Mouse (Mus musculus) megakaryocyte-erythroid progenitor cell, adult 5-6 weeks (primary cell): ENCODE results near the gene Otof. TPM values are rescaled to one million over a fixed set of nuclear protein-coding genes. Genes with fewer than 3 reads are reported as not detected.

Experiments
- ATAC-seq: replicated peaks from 2 replicates; pipeline ENCODE4 v1.8.0; 2016; ENCODE audit warnings: mild to moderate bottlenecking, inconsistent platforms; ENCODE audit not compliant: severe bottlenecking, poor library complexity, low FRiP score, low TSS enrichment
- total RNA-seq, 2 experiments: library from RNA; stranded (forward) in 1 of 2; stranded (reverse) in 1 of 2; fragments of 200-1000, 215-1000 nt in 1 of 2; fragments of >200 nt in 1 of 2; fragmentation: Nextera tagmentation in 1 of 2; gene quantifications; 2 replicates each; pipeline ENCODE4 v1.2.3; 2014 to 2017

Gene Otof
- total RNA-seq (2014; fragmentation: Nextera tagmentation) (0.24 TPM in 1 of 2 replicates, not detected in the other), total RNA-seq (2017) (0.15 TPM in 1 of 2 replicates, not detected in the other)

DNA sequence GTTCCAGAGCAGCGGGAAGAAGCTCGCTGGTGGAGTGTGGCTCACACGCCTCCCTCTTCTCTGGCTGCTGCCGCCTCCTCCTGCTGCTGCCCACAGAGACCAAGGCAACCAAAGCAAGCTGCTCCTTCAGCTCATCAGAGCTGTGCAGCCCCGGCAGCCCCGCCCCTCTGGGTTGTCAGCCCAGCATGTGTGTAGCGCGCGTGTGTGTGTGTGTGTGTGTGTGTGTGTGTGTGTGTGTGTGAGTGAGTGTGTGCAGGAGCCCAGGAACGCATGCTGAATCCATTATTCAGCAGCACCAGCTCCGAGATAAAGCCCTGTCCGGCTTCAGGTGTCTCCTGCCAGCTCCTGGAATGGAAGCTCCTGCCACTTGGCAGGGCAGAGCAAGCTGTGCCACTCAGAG lies at the start of gene Otof:
Gene Otof (minus strand): TSS at position 112 of the 400 bp plus-strand sequence.
- ATAC-seq = no peak

DNA sequence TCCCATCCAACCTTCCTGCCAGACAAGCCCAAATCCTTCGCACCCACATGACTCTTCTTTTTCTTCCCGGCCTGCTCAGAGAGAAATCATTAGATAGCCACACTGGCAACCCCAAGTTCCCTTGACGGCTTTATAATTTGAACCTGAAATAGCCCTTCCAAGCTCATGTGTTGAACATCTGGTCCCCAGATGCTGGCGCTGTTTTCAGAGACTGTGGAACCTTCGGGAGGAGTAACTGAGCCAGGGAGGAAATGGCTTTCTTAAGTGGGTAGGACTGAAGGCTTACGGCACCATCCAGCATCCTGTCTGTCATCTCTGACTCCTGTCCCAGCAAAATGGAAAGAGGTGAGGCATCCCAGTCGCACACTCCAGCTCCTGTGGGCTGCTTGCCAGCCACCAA lies 35.6 kb upstream of the Otof start:
- ATAC-seq = no peak

DNA sequence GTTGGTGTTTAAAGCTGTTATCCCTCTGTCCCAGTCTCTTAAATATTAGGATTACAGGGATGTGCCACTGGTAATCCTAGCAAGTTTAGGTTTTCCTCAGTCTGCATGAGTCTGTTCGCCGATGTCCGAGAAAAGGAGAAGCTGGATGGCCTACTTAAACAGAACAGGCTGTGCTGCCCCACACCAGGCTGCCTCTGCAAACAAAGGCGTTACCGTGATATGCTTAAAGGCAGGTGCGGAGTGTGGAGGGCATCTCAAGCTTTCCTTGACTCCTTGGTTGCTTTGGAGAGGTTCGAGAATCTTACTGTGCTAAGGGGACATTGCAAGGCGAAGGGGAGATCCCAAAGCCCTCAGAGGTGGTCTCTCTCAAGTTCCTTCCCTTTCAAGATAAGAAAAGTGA lies 35.1 kb upstream of the Otof start:
- ATAC-seq = no peak

DNA sequence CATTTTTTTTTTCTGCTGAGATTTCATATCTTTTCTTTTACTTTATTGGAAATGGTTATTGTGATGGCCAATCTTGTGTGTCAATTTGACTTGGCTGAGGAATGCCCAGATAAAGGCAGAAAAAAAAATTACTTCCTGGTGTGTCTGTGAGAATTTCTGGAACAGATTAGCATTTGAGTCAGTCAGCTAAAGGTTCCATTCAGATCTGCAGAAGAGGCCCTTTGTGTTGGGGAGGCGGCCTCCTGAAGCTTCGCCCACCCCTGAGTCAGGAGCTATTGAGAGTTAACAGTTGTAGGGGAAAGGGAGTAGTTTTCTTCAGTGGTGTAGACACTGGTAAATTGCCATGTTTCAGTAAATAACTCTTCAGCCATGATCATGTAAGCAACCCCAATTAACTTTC lies 33.6 kb upstream of the Otof start:
- no peak for ATAC-seq

DNA sequence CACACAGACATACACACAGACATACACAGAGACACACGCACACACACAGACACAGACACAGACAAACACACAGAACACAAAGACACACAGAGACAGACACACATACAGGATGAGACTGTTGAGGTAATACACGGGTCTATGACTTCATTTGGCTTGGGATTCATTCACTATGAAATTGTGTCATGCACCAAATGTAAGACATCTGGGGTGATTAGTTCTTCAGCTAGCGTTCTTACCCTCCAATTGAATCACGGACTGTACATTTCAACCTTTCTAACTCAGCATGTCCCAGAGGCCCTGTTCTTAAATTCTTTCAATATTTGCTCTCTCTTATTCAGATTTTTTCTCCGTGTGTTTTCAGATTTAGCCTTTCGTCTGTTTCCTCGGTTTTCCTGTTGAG lies 32.9 kb upstream of the Otof start:
- no peak for ATAC-seq

DNA sequence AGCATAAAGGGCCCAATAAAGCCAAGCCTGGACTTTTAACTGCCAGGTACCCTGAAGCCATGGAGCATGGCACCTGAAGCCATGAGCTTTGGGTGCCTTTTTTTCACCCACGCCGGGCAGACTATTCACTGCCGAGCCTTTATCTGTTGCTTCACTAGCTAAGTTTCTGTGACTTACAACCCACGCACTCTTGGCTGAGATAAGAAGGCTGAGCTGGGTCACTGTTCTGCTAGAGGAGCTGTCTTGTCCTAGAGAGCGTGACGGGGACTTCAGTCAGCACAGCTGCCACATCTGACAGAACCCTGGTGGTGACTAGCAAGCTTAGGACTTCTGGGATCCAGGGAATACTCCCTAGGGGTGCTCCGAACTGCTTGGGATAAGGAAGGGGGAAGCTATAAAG lies 32.0 kb upstream of the Otof start:
- 0 out of 2 replicates have a peak, but pooled peaks have one; percentile 37 for ATAC-seq

DNA sequence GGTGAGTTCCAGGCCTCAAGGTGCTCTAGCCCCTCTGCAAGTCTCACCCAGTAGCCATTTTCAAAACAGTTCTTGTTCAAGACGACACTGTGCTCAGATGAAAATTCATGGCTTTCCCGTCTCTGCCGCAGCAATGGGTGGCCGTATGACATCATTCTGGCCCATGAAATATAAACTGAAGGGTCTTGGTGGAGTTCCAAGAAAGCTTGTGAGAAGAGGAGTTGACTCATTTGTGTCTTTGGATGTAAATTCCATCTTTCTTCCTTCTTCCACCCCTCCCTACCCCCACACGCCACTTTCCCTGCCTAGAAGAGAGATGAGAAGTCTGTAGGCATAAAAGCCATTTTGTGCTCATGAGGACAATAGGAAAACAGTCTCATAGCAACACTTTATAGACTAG lies 29.1 kb upstream of the Otof start:
- no peak for ATAC-seq

DNA sequence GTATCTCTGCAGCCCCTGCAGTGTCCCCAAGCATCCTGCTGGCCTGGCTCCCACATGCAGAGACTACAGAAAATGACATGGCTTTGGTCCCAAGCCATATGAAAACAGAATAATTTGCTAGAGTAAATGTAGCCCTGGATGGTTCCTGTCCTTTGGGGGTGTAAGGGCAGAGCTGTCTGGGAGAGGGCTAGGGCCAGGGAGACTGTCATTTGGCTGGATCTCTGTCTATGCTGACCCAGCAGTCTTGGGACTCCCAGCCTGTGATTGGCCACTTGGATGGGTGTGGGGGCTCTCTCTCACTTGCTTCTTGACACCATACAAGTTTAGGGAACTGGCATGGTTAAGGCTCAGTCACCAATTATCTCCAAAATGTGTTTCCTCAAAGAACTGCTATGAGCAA lies 28.5 kb upstream of the Otof start:
- ATAC-seq = no peak

DNA sequence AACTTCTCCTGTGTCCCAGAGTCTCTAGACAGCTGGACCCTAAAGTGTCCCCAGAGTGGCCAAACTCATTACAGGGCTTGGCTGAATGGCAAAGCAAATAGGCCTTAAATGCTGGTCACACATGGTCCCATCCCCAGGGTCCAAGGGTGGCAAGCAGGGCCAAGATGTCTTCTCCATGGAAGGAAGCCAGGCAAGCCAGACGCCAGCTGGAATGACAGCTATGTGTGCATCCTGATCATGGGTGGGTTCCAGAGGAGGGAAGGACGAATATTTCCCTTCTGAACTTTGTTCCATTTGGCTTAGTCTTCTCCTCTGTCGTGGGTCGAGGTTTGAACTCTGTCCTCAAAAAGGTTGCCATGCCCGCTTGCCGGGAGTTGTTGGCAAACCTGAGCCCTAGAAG lies 23.4 kb upstream of the Otof start:
- no peak for ATAC-seq

DNA sequence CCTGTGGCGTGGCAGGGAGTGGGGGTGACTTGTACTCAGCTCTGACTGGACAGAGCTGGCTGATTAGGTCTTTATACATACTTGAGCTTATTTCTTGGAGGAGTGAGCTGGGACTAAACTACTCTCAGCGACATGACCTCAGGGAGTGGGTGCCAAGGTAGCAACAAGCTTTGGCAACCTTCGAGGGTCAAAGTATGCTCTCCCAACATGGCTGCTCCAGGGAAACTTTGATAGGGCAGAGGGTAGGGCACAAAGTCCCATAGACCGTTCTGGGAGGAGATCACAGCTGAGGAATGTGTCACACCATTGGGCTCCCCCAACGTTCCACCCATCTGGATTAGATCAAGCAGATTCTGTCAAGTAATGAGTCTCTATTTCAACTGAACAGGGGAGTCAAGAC lies 22.9 kb upstream of the Otof start:
- ATAC-seq = no peak

DNA sequence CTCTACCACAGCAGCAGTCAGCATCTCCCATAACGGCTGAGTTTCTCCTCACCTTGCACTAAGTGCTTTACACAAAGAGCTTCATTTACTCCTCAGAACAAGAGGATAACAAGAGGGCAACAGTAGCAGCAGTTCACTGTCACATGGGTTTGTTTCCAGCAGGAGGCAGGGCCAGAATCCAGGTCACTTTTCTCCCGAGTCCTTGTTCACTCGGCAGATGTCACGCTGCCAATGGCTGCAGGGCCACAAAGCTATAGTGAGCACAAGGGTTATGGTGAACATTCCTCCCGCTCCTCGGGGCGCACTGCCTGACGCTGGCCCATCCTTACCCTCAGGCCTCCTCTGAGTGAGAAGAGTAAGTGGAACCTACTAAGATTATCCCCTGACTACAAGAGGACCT lies 21.8 kb upstream of the Otof start:
- no peak for ATAC-seq

DNA sequence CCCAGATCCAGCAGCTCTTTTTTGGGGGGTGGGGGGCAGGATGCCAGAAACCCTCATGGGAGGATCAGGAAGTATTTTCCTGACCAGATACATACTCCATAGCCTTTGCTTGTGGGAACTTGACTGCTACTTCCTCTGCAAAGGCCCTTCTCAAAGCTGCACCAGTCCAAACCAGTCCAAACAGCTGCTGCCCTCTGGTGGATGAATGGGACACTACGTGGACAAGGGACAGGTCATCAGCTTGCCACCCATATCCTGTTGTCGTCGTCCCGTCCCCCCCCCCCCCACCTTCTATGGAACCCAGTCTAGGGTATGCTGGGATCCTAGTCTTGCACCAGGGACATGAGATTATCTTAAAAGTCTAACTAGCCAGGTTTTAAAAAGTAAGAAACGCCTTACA lies 20.6 kb upstream of the Otof start:
- peak; percentile 79 for ATAC-seq

DNA sequence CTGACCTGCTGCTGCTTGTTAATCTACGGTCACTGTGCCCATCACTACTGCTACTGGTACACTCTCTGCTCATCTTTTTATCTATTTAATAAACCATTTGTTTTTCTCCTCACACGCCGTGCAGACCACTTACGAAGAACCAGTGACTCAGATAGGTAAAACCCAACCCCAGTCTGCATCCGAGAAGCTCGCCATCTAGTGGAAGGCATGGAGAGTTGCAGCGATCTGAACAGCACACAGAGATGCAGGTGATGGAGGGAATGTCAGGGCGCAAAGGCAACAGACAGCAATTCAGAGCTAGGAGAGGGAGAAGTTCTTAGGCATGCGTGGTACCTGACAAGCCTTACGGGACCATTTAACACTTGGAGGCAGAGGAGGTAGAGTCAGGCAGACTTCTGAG lies 14.8 kb upstream of the Otof start:
- peak; percentile 66; the same call in 1 of the 2 replicates for ATAC-seq

DNA sequence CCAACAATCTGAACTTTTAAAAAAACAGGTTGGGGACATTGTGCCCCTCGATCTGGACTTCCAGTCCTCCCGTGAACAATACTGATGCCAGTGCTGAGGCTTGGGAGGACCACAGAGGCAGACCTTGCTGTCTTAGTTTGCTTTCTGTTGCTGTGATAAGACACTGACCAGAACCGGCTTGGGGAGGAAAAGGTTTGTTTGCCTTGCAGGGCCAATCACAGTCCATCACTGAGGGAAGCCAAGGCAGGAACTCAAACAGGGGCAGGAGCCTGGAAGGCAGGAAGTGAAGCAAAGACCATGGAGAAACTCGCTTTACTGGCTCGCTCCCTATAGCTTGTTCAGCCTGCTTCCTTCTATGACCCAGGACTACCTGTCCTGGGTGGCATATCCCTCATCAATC lies 10.4 kb upstream of the Otof start:
- ATAC-seq = no peak

DNA sequence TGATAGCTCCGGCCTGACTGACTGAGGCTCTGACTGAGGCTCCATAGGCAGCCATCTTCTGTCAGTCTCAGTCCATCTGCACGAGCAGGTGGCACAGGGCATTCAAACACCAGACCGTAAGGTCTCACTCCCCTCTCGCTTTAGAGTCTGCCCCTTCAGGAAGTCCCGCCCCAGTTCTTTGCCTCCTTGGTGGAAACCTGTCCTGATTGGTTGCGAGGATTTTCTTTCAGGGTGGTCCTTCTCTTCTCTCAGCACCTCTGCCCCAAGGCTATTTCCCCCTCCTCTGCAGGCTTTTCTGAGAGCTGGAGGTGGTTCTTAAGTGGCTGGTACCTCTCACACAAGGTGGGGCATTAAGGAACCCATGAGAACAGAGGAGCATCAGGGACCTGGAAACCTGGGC lies 8.7 kb upstream of the Otof start:
- no peak for ATAC-seq

DNA sequence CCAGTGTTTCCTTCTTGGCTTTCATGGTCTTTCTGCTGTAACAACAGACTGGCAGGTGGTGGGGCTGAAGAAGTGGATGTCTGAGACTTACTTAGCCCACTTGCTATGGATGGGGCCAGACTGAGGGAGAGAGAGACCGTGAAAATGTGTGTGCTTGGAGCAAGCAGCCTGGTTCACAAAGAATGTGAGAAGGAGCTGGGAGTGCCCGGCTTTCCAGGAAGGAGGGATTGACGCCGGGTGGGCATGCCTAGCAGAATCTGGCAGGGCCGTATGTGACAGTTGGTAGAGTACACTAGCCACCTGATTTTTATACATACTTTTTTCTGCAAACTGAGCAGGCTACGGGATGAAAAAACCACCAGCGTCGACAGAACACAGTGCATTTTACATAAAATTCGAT lies 4.6 kb upstream of the Otof start:
- no peak for ATAC-seq

DNA sequence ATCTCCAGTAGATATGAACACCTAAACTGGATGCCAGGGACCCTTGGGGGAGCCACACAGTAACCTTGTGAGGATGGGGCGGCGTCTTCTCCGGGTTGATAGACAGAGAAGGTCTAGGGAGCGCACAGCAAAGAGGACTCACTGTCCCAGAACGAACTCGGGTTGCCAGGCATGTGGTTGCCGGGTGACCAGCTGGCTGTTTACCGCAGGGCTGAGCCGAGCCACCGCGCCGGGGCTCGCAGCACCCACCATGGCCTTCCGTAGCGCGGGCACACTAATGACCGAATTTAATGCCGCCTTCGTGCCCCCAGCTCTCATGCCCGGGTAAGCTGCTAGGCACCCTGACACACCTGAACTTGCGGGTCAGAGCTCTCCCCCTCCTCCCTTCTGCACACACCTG lies 4.1 kb upstream of the Otof start, which contains the start of gene 1700001C02Rik:
Gene 1700001C02Rik (plus strand): TSS at position 187 of the 400 bp plus-strand sequence.
- no peak for ATAC-seq

DNA sequence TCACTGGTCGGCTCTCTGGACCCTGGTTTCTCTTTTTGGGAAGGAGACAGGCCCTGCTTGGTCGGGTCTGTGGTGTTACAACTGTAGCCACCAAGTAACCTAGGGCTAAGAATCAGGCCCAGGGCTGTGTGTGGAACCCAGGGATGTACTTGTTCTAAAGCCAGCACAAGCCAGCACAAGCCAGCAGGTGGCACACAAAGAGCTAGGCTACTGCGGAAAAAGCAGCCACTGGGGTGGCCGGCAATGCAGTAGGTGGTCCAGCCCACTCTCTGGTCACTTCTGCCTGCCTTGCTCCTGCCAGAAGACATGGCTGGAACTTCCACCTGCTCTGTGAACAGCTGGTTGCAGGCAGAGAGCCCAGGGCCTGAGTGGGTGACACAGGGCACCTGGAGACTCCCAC lies 1.6 kb downstream of the Otof start:
- no peak for ATAC-seq

DNA sequence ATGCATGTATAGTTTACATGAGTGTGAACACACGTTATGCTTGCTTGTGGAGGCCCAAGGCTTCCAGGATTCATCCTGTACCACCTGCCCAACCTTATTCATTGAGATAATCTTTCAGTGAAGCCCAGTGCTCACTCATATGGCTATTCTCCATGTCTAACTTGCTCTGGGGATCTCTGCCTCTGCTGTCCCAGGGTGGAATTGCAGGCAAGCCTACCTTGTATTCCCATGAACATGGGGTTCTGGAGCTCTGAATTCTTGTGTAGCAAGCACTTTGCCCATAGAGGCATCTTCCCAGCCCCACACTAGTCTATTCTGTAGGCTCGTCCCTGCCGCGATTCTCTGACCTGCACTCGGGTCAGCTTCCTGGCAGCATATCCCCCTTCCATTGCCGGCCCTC lies 5.7 kb downstream of the Otof start:
- no peak for ATAC-seq

DNA sequence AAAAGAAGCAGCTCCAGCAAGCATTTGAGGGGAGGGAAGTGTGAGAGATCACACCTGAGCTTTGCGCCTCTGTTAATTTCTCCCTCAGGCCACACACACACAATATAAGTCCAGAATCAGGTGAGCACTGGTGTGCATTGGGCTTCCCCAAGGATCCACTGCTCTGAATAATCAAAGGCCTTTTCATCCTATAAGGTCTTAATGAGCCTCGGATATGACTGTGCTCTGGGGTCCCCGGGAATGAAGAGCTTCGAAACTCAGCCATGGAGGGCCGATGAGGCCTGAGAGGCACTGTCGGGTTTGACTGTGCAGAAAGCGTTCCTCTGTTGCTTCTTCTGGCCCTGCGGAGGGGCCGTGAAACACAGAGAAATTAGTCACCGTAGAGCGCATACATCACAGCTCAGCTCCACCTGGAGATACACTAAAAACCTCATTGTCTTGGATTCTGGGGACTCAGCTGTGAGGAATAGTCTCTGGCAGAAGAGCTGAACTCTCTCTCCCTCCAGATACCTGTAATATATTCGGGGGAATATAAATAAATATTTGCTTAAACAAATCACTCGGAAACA lies 17.3 kb downstream of the Otof start:
- no peak for ATAC-seq

DNA sequence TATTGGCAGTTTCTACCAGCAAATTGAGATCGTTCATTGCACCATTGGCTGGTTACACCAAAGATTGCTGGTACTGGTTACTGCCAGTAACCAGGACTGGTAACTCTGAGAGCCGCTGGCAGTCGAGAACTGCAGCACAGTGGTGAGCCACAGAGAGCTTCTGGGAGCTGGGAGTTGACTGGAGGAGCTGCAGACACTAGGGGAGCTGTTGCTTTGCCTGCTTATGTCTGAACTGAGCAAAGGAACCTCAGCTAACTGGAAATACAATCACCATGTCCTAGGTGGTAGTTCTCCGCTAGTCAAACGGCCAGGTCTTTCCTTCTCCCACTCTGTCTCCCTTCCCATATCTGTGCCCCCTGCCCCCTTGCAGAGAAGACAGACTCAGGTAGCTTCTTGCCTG lies 19.5 kb downstream of the Otof start:
- no peak for ATAC-seq

DNA sequence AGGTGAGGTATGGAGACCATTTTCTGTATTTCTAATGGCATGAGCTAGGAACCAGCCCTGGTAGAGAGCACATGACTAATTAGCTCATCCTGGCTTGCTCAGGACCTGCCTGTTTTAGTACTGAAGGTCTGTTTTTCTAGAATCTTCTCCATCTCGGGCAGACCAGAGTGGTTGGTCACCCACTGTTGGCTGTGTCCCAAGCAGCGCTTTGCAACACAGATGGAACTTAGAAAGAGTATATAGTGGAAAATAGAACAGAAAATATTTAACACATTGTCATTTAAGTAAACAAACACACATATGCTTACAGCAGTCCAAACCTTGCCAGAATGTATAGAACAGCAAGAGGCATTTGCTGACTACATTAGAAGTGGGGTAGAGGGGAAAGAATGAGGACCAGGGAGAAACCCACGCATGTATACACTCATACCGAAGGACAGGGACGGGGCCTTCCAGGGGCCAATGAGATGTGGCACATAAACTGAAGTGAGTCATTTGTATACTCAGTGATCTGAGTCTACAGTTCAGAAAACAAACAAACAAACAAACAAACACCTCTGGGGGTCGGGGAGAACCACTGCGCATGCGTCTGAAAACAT lies 21.3 kb downstream of the Otof start:
- no peak for ATAC-seq
